Mouse (Mus musculus) bone marrow, adult 2 months (tissue): ENCODE data around the gene Rasa3. TPM values are rescaled to one million over a fixed set of nuclear protein-coding genes. Genes with fewer than 3 reads are reported as not detected.

Experiments
- H3K27ac ChIP-seq: fragments of 200-500 bp; 2 replicates; pipeline ENCODE4 v1.5.1; 2012; ENCODE audit warnings: low read depth, mild to moderate bottlenecking, control low read depth, inconsistent platforms, low read length; ENCODE audit not compliant: control insufficient read depth, poor library complexity, insufficient read depth
- H3K4me1 ChIP-seq: fragments of 200-500 bp; 2 replicates; pipeline ENCODE4 v1.6.1; 2011; ENCODE audit warnings: low read length; ENCODE audit not compliant: control insufficient read depth, insufficient read depth
- H3K4me3 ChIP-seq: fragments of 200-500 bp; replicated peaks from 2 replicates; pipeline ENCODE3; 2011; ENCODE audit warnings: mild to moderate bottlenecking, low read depth, low read length, control low read depth; ENCODE audit not compliant: control insufficient read depth
- CTCF ChIP-seq: fragments of 200-500 bp; IDR thresholded peaks from 2 replicates; pipeline ENCODE4 v1.5.1; 2011; ENCODE audit warnings: low read length, control low read depth; ENCODE audit not compliant: control insufficient read depth, insufficient read depth
- POLR2A ChIP-seq: fragments of 200-500 bp; IDR thresholded peaks from 2 replicates; pipeline ENCODE4 v1.6.1; 2011; ENCODE audit warnings: low read depth, mild to moderate bottlenecking, control low read depth, low read length, borderline replicate concordance; ENCODE audit not compliant: control insufficient read depth
- WGBS: fragments of 180-500 bp; shearing (Covaris S2); methylation state at CpG from one replicate; pipeline ENCODE4 v1.1.7; 2018; 5-methylcytosine and 5-hydroxymethylcytosine counted together
- polyA plus RNA-seq: library from polyadenylated mRNA; stranded (reverse); fragments of >200 nt; gene quantifications from 2 replicates; pipeline ENCODE4 v1.2.4, GENCODE M21; 2011; ENCODE audit warnings: low replicate concordance; ENCODE audit not compliant: missing spikeins, insufficient read depth, insufficient read length

The Rasa3 gene
- polyA plus RNA-seq, 1 experiment: 136 TPM

GRCm38 (mm10) chr8:13675524-13675923 is 1.9 kb downstream of the Rasa3 start:
- H3K4me1 ChIP-seq: peaks cover 15% of the 10 kb centered on the region
- WGBS: 8% methylated on average over 8 of the region's 8 CpGs
- TF ChIP-seq CTCF (no peak), POLR2A (no peak)
- H3K4me3 ChIP-seq: peak overlapping the region; percentile 91
- peak overlapping the region; percentile 95 for H3K27ac ChIP-seq

- peak overlapping the region; percentile 91 for H3K4me3 ChIP-seq
- peak overlapping the region; percentile 95 for H3K27ac ChIP-seq
- H3K4me1 ChIP-seq: peaks cover 15% of the 10 kb centered on the region
- TF ChIP-seq CTCF: no peak
- no peak for TF ChIP-seq POLR2A
- 2% methylated on average over 4 of the region's 4 CpGs for WGBS
Observed at GRCm38 (mm10) chr8:13675121-13675520, 2.3 kb downstream of the Rasa3 start.

GRCm38 (mm10) chr8:13674294-13675010 is 3.0 kb downstream of the Rasa3 start:
- Histone ChIP-seq H3K27ac (peak overlapping the region; percentile 95), H3K4me1 (peaks cover 15% of the 10 kb centered on the region), H3K4me3 (peak overlapping the region; percentile 58)
- 4% methylated on average over 12 of the region's 12 CpGs for WGBS
- TF ChIP-seq CTCF (0 out of 2 replicates have a peak, but pooled peaks have one; percentile 7), POLR2A (no peak)

GRCm38 (mm10) chr8:13673215-13673614 is 4.2 kb downstream of the Rasa3 start:
- 61% methylated on average over 4 of the region's 4 CpGs for WGBS
- TF ChIP-seq CTCF (no peak; the same call in 1 of the 2 replicates), POLR2A (no peak)
- peak overlapping the region; percentile 68 for H3K27ac ChIP-seq
- H3K4me1 ChIP-seq: peaks cover 12% of the 10 kb centered on the region
- no peak overlapping the region for H3K4me3 ChIP-seq

- Histone ChIP-seq H3K4me1 (peaks cover 12% of the 10 kb centered on the region), H3K27ac (no peak overlapping the region), H3K4me3 (no peak overlapping the region)
- TF ChIP-seq CTCF: no peak
- no peak for TF ChIP-seq POLR2A
- WGBS: 48% methylated on average over 10 of the region's 10 CpGs
Observed at GRCm38 (mm10) chr8:13671246-13672003, 6.0 kb downstream of the Rasa3 start.

- Histone ChIP-seq H3K4me1 (peaks cover 16% of the 10 kb centered on the region), H3K4me3 (no peak overlapping the region), H3K27ac (no peak overlapping the region; the same call in 1 of the 2 replicates)
- TF ChIP-seq POLR2A (no peak), CTCF (no peak)
- WGBS: 90% methylated on average over 17 of the region's 17 CpGs
Observed at GRCm38 (mm10) chr8:13670011-13670471, 7.4 kb downstream of the Rasa3 start.

GRCm38 (mm10) chr8:13668367-13668766 is 9.0 kb downstream of the Rasa3 start:
- peaks cover 9% of the 10 kb centered on the region for H3K4me1 ChIP-seq
- no peak overlapping the region for H3K4me3 ChIP-seq
- no peak overlapping the region for H3K27ac ChIP-seq
- WGBS: 84% methylated on average over 10 of the region's 10 CpGs
- TF ChIP-seq CTCF (no peak), POLR2A (no peak)

GRCm38 (mm10) chr8:13667917-13668316 is 9.5 kb downstream of the Rasa3 start:
- 80% methylated on average over 4 of the region's 4 CpGs for WGBS
- Histone ChIP-seq H3K4me1 (peaks cover 9% of the 10 kb centered on the region), H3K4me3 (no peak overlapping the region), H3K27ac (no peak overlapping the region)
- TF ChIP-seq POLR2A (no peak), CTCF (no peak)
